Mouse (Mus musculus): Measurements from ENCODE around the gene Nme9.

Nme9 gene

DNA sequence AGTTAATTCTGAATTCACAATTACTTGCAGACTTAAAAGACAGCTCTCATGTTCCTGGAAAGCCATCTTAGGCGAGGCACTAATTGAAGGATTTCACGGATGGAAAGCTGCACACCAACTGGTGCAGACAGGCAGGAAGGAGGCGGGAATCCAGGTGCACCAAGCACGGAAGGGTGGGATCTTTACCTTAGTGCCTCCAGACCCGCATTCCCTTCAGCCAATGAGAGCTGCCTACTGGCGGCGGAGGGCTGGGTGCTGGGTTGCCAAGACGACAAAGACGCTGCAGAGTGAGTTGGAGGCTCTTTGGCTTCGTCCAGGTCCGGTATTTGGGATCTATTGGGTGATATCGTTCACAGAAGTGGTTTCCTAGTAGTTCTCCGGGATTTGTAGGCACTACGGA lies at the start of gene Nme9:
Gene Nme9, plus strand, starts transcription at position 315 of the 400 bp plus-strand sequence.
- DNase-seq (ENCODE audit: low spot score in 2 of 2), result no peak

DNA sequence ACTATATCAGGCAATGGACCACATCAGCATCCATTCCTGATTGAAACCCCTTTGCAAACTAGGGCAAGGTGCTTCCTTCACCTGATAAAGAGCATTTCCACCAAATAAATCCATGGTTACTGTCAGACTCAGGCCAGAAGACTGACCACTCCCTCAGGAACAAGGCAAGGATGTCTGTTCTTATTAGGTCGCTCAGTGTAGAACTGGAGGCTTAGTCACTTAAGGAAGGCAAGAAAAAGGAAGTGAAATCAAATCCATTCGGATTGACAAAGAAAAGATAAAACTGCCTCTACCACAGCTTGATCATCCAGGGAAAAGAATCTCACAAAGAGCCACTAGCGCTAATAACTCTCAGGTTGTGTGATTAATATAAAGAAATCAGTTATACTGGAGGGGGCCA lies 42.0 kb upstream of the Nme9 start:
- no peak for DNase-seq (ENCODE audit: low spot score in 2 of 2)

DNA sequence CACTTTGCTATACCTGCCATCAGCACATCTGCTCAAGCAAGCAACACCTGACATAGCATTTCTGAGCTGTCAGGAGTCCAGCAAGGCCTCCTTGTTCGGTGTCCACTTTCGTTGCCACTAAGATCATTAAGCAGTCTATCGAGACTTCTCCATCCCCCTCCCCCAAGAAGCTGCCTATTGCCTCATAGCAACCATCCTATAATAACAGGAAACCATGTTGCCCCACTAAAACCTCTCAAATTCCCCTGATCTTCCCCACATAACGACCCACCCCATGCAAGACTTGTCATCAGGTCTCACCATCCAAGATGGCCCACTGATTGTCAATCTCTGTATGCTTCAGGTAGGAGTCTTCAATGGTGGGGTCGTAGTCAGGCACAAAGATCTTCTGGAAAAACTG lies 40.2 kb upstream of the Nme9 start:
- no peak for DNase-seq (ENCODE audit: low spot score in 2 of 2)

DNA sequence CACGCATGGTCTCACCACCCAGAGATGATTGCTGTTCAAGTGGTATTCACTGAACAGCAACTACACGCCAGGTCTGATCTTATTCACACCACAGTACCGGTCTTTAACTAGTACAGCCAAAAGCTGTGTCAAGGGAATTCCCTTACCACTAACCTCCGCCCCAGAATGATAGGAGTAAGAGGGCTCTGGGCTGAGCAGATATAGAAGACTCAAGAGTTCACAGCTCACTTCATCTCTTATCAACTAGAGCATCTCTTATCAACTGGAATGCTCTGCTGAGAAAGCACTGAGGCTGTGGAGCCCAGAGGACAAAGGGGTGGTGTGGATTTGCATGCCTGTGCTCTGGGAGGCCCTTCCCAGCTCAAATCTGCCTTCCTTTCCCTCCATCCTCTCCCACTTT lies 39.5 kb upstream of the Nme9 start:
- DNase-seq (ENCODE audit: low spot score in 2 of 2), result no peak

DNA sequence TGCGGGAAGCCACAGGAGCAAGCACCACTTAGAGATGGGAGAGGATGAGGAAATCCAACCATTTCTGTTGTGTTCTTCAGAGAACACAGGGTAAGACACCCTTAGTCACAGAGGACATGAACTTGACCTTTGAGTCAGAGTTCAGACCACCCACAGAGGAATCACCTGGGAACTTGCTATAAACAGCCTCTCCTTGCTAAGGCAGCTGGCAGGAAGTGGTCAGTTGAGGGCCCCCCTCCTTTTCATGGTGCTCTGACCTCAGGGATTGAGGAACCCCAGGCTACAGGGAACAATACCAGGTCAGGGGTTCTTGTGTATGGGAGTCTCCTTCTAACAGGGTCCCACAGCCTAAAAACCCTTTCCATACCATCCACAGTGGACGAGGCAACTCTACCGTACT lies 34.5 kb upstream of the Nme9 start:
- no peak for DNase-seq (ENCODE audit: low spot score in 2 of 2)

DNA sequence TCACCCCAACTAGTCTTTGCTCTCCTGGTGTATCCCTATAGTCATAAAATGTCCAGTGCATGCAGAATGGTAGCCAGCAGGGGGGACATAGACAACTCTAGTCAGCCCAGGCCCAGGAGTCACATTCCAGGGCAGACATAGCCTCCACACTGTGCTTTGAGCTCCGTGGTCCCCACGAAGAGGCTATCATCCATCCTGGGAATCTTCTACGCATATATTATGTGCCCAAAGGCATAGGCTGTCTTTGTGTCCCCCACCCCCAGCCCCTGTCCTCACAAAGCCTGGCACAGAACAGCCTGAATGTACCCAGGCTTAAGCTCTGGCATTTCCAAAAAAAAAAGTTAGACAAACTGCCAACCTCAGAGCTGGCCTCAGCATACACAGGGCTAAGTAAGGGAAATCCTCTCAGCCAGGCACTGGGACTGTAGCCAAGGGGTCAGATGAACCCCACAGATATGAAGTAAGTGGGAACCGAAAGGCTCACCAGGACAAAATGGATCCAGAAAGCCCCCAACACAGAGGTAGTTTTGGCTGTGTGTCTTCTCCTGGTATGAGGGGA lies 33.9 kb upstream of the Nme9 start:
- no peak for DNase-seq (ENCODE audit: low spot score in 2 of 2)

DNA sequence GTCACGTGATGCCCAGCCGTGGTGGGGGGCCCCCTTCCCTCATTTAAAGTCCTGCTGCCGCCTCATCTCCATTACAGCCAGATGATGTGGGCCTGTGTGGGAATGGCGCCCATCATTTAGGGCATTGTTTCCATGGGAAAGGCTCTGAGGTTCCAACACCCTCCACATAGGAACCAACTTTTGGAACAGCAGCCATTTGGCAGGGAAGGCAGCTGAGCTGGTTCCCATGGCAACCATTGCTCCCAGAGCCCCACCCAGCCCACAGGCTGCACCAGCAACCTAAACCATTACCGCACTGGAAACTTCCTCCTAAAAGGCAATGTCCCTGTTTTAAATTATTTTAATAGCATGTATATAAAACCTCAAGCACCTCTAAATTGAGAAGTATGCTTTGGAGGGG lies 32.9 kb upstream of the Nme9 start:
- no peak for DNase-seq (ENCODE audit: low spot score in 2 of 2)

DNA sequence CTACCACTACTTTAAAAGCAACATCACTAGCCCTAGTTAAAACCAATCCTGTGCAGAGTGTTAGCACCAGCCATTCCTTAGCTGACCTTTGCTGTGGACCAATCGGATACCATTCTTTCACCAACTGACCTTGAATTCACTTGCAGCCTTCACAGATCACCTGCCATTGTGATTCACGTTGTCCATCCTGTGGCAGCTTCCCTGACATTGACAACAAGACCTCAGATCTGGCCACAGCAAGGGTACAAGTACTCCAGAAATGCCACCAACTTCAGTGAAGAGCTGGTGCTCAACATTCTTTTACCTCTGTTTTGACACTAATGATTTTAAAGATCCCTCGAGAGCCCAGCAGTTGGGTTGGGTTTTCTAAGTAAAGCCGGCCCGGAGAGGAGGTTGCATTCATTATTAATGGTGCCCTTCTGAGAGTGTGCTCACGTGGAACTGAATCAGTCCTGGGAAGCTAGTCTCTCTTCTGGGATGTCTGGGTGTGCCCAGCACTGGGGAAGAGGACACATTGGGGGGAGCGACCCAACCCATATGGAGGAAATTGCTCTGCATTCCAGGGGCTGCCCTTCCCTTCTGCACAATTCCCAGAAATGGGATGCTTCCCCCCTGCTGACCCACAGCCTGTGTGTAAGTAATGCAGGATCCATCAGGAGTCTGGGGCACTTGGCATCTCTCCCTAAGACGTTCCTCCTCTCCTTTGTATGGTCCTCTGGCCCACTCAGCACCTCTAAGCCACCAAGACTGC lies 31.1 kb upstream of the Nme9 start:
- DNase-seq (ENCODE audit: low spot score in 2 of 2), result no peak

DNA sequence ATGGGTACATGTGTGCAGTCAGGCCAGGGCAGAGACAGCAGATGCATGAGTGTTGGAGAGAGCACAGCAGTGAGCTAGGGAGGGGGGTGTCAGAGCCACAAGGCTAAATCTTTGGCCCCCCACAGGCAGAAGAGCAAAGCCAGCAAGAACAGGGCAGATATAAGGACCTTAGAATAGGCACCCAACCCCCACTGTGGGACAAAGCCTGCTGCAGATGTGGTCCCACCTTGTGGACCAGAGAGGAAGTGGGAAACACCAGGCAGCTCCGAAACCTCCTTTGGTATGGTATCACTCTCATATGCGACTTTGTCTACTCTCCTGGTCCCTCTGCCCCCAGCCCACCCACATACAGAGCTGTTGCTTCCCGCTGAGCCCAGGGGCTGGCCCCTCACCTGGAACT lies 29.4 kb upstream of the Nme9 start:
- no peak for DNase-seq (ENCODE audit: low spot score in 2 of 2)

DNA sequence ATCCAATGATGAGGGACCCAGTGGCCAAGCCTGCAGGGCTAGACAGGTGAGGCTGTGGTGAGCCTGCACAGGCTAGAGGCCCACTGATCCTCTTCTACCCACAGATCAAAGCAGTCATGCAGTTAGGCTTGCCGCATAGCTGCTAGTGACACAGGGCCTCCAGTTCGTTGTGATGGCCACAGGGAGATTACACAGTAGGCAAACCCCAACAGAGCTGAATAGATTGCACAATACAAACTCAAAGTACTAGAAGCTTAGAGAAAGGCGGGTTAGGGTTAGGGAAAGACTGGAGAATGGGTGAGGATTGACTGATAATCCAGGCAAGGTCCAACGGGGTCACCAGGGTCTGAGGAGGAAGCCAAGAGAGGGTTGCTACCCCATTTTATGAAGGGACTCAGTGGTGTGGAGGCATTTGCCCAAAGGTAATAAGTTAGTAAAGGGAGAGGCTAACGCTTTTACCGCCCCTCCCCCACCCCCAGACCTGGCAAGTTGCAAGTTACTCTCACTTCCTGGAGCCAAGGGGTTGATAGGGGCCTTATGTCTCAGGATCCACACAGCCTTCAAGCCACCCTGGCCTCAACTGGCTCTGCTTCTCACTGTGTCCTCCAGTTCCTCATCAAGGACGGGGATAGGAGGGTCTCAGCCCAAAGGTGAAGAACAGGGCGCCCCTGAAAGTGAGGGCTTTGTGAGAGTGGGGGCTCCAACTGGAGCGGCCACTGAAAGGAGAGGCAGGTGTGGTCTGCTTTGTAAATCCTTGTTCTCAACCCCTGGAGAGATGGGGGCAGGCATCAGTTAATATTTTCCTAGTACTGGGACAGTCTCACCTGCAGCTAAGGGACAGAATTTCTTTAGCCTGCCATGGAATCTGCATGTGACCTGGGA lies 27.3 kb upstream of the Nme9 start:
- DNase-seq (ENCODE audit: low spot score in 2 of 2), result no peak

DNA sequence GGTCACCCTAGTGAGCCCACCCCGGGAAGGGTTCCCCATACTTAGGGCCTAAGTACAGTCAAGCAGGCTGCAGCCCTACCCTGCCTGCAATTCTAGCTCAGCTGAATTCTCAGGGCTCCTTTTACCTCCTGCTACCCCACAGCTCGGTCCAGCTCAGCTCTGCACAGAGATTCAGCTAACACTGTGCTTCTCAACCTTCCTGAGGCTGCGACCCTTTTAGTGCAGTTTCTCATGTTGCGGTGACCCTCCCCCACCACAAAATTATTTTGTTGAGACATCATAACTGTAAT lies 26.8 kb upstream of the Nme9 start:
- no peak for DNase-seq (ENCODE audit: low spot score in 2 of 2)

DNA sequence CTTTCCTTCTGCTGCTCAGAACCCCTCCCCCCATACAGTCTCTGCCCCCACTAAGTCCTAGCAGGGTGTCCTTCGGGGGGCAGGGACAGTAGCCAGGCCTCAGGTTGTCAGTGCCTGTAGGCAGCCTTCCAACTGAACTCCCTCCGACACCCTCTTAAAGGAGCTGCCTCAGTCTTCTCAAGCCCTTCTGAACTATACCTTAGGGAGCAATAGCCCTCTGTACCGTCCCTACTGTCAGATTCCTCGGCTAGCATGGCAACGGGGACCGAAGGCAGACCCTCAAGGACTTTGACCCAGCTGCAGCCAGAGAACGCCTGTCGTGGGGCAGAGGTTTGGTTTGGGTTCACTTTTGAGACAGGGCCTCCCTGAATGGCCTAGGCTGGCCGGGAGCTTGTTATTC lies 26.0 kb upstream of the Nme9 start:
- DNase-seq (ENCODE audit: low spot score in 2 of 2), result no peak

DNA sequence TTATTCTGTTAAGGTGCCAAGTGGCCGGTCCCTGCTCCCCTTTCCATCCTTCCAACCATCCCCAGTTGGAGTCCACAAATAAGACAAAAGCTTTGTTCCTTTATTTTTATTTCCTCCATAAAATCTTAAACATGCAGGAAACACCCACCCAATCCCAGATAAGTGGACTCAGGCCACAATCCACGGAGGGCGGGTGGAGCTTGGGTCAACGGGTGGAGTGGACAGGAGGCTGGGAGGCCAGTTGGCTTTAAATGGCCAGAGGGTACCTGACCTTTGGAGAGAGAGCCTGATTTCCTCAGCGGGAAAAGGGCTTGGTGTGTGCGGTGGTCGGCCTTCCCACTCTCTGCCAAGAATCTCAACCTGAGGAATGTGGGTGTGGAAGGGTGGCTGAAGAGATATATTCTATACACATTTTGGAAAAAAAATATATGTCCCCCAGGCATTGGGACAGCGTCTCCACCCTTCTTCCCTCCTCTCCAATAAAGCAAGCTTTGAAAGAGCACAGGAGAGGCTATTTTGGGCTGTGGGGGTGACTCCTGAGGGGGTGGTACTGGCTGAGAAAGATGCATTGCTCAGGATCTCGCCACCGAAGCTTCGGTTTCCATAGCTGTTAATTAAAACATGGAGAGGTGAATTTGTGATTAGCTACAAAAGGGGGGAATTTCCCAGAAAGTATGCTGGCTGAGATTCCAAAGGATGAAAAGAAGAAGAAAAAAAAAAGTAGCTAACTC lies 22.5 kb upstream of the Nme9 start:
- no peak for DNase-seq (ENCODE audit: low spot score in 2 of 2)

DNA sequence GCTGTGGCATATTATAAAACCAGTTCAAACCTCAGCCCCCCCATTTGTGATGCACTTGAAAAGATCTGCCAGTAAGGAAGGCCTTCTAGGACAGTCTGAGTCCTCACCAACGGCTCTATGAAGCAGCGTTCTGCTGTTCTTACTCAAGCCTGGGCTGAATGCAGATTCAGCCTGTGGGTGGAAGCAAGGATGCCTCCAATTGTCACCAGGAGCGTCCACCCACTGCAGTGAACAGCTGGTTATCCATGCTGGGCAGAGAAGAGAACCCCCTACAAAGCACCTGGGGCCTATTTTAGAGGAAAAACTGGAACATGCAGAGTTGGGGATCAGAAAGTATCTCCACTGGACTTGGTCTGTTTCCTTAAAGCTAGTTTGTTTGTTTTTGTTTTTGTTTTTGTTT lies 21.4 kb upstream of the Nme9 start:
- no peak for DNase-seq (ENCODE audit: low spot score in 2 of 2)

DNA sequence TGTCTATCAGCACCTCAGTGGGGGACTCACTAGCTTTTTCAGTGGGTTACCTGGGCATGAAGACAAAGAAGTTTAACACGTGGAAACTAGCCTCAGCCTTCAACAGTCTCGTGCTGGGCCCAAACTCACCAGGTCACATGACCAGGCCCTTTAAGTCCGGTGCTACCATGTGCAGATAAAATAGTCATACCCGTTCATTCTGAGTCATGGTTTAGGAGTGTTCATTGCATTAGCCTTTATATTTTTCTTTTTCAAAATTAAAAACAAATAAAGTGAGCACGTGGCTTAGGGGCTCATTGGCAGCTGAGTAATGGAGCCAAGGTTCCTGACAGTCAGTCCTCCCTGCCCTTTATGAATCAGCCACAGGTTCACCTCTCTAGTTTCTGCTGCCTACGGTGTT lies 20.5 kb upstream of the Nme9 start:
- no peak for DNase-seq (ENCODE audit: low spot score in 2 of 2)

DNA sequence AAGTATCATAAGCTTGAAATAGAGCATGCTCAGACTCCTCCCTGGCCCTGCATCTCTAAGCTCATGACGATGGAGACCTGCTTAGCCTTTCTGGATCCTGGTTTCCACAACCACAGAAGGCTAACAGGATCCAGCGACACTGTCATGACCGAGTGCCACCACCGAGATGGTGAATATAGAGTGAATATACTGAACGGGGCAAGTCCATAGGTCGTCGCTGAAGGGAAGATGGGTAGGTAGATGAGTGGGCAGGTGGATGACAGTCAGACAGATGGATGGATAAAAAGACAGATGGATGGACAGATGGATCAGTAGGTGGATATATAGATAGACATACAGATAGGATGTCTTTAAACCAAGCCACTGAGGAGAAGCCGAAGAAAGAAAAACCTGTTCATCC lies 19.9 kb upstream of the Nme9 start:
- no peak for DNase-seq (ENCODE audit: low spot score in 2 of 2)

DNA sequence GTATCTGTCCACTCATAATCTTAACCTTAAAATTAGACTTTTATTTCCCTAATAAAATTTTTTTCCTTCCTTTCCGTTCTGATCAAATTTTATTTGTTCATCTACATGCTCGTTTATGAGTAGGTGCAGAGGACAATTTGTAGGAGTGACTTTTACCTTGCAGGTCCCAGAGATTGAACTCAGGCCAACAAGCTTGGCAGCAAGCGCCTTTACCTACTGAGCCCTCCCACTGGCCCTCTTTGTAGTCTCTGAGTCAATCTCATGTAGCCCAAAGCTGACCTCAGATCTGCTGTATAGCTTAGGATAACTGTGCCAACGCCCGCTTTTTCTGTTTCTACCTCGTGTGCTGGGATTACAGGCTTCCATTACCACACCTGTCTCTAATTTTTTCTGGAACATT lies 19.3 kb upstream of the Nme9 start:
- DNase-seq (ENCODE audit: low spot score in 2 of 2), result no peak

DNA sequence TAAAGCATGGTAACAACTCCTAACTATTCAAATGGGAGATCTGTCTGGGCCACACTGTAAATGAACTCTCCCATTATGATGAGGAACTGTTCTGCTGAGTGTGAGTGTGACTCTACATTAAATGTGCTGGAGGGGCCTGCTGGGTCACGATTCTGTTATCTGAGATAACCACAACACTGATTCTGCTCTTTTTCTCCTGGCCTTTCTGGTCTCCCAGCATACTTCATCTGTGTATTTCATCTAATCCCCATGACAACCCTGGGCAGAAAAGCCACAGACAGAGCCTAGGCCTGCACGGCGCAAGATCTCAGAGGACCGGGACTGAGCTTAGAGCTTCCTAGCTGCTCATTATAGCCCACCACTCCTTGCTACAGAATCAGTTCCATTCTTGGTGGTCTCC lies 18.8 kb upstream of the Nme9 start:
- no peak for DNase-seq (ENCODE audit: low spot score in 2 of 2)

DNA sequence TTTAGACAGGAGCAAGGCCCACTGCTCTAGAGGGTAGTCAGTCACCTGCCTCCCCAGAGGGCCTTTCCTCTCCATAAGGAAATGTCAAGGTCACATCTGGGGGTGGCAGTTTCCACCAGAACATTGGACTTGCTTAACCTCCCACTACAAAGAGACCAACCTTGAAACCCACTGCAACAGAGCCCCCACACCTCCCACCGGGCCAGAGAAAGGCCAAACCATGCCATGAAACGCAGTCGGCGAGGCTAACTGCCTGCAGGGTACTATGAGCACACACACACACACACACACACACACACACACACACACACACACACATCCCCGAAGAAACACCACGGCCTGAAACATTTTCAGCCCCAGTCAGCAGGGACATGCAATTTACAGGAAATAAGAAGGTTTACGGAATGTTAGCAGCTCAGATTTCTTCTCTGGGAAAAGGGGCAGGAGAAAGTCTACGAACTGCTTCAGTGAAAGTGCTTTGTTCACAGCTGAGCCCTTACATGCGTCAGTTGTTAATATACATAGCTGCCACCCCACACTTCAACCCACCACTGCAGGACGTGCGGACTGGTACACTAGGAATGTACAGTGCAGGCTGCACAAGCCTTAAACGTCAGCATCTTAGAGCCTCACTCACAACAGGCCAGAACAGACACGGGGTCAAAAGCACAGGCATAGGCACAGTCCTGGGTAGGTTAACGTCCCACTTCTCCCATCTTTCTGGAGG lies 16.2 kb upstream of the Nme9 start:
- no peak for DNase-seq (ENCODE audit: low spot score in 2 of 2)

DNA sequence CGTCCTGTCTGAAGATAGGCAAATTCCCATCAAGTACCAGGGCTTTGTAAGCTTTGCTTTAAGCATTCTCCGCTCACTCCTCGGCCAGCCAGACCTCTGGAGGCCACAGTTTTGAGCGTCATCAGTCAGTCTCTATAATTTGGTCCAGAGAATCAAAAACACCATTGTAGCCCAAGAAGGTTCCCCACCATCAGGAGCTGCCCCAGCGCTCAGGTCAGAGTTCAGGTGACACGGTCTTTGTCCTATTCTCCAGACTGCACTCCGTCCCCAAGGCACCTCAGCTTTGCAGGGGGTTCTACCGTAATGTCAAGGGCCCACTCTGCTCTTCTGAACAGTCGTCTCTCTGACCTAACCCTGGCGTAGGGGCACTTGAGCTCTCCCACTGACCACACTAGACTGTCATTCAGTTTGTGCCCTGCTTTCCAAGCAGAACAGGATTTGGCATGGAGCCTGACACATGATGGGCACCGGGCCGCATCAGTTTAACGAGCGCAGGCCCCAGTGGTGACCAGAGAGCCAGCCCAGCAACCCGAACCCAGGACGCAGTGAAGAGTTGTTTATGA lies 15.6 kb upstream of the Nme9 start:
- DNase-seq (ENCODE audit: low spot score in 2 of 2), result no peak

DNA sequence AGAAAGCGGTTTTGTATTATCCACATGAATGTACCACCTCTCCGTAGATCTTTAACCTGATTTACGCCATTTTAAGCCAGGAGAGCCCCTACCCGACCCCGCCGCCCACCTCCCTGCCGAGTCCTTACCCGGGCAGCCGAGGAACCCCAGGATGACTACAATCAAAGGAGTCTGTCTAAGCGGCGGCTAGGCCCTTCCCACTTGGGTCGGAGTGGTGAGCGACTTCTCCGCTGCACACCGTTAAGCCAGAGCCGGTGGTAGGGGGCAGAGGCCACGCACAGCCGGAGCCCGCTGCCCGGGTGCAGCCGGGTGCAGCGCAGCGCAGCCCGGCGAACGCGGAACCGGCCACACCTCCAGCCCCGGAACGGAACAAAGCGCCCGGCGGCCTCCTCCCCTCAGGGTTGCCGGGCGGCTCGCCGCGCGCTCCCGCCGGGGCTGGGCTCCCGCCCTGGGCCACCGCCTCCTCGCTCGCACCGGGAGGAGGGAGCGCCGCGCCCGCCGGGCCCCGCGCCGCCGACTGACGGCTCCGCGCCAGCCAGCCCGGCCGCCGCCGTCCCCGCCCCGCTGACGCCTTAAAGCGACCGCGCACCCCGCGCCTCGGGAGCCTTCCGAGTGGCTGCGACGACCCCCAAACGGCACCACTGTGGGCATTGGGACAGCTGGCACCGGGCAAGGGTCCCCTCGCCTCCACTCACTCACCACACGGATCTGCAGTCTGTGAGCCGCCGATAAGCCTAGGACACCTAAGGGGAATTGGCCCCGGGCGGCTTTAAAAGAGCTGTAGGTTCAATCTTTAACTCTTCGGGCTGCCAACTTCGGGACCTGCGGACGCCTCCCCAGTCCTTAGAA lies 14.9 kb upstream of the Nme9 start:
- DNase-seq (ENCODE audit: low spot score in 2 of 2), result no peak
